Mouse (Mus musculus) mesoderm, embryonic 11.5 days (tissue): ENCODE measurements around the gene Brd3.
A peak's percentile ranks its signal among the peaks of the same experiment; 100 is the strongest.
"Not testable (repeated sequence)": the region's sequence is repeated elsewhere in the genome, so short reads cannot be mapped to it uniquely, and the experiment has no call there.

Source experiments
- DNase-seq: peaks from one replicate; pipeline ENCODE4 v3.0.0-alpha.2; 2012; ENCODE audit warnings: low read depth, low spot score

The Brd3 gene

GRCm38 (mm10) chr2:27512909-27513308 is 5.4 kb upstream of the Brd3 start:
- no peak for DNase-seq

GRCm38 (mm10) chr2:27510706-27511105 is 3.2 kb upstream of the Brd3 start:
- no peak for DNase-seq

GRCm38 (mm10) chr2:27506658-27507057 is 804 bp downstream of the Brd3 start:
- not testable (repeated sequence) for DNase-seq

- DNase-seq, result peak; percentile 81
Observed at GRCm38 (mm10) chr2:27505539-27505938, 1.9 kb downstream of the Brd3 start.

- no peak for DNase-seq
Observed at GRCm38 (mm10) chr2:27504113-27504885, 3.2 kb downstream of the Brd3 start.

- DNase-seq, result peak; percentile 61
Observed at GRCm38 (mm10) chr2:27496391-27497028, 11.0 kb downstream of the Brd3 start.

- no peak for DNase-seq
Observed at GRCm38 (mm10) chr2:27493971-27494370, 13.5 kb downstream of the Brd3 start.

- DNase-seq, result no peak
Observed at GRCm38 (mm10) chr2:27490939-27491338, 16.5 kb downstream of the Brd3 start.

GRCm38 (mm10) chr2:27488362-27488761 is 19.1 kb downstream of the Brd3 start:
- no peak for DNase-seq

GRCm38 (mm10) chr2:27487336-27488049 is 20.0 kb downstream of the Brd3 start:
- no peak for DNase-seq

GRCm38 (mm10) chr2:27486725-27487124 is 20.7 kb downstream of the Brd3 start:
- DNase-seq, result no peak

- DNase-seq, result no peak
Observed at GRCm38 (mm10) chr2:27482265-27482861, 25.1 kb downstream of the Brd3 start.

- DNase-seq, result no peak
Observed at GRCm38 (mm10) chr2:27480367-27480766, 27.1 kb downstream of the Brd3 start.

- DNase-seq, result no peak
Observed at GRCm38 (mm10) chr2:27479821-27480220, 27.6 kb downstream of the Brd3 start.

- no peak for DNase-seq
Observed at GRCm38 (mm10) chr2:27476303-27477192, 30.9 kb downstream of the Brd3 start.

- DNase-seq, result peak; percentile 95
Observed at GRCm38 (mm10) chr2:27475495-27476302, 31.8 kb downstream of the Brd3 start.

GRCm38 (mm10) chr2:27474621-27475484 is 32.6 kb downstream of the Brd3 start:
- peak; percentile 46 for DNase-seq

GRCm38 (mm10) chr2:27473911-27474310 is 33.6 kb downstream of the Brd3 start:
- DNase-seq, result no peak

GRCm38 (mm10) chr2:27473061-27473765 is 34.2 kb downstream of the Brd3 start:
- DNase-seq, result no peak
